Mouse (Mus musculus) ES-Bruce4 (cell line): ENCODE results near the gene Tmem268.

Experiments
- CTCF ChIP-seq: IDR thresholded peaks from one replicate; pipeline ENCODE4 v1.8.1; 2011; ENCODE audit warnings: low read depth, low read length
- POLR2A ChIP-seq: IDR thresholded peaks from one replicate; pipeline ENCODE4 v1.8.1; 2011; ENCODE audit warnings: low read length; ENCODE audit not compliant: insufficient read depth

- TF ChIP-seq CTCF (no peak), POLR2A (no peak)
Measured at GRCm38 (mm10) chr4:63530409-63530808, 28.2 kb upstream of the Tmem268 start.
